Mouse (Mus musculus) lung, postnatal 36 days (tissue): ENCODE measurements at regions not wholly inside any gene's neighbourhood (a gene's known extent, or its start where the extent isn't known, plus 50 kb on each side); places are given as distances from the start of the nearest gene placed in this dataset.
A peak's percentile ranks its signal among the peaks of the same experiment; 100 is the strongest.

Source experiments
- DNase-seq: peaks from one replicate; pipeline ENCODE4 v3.0.0; 2022; ENCODE audit warnings: mixed read lengths

GRCm38 (mm10) chr7:72362690-72363089 is 56.3 kb upstream of the Mctp2 start:
- DNase-seq, result peak; percentile 78

GRCm38 (mm10) chr7:72391323-72391722 is 84.9 kb upstream of the Mctp2 start:
- DNase-seq, result peak; percentile 43

GRCm38 (mm10) chr7:72400056-72400455 is 93.6 kb upstream of the Mctp2 start:
- DNase-seq, result peak; percentile 80

GRCm38 (mm10) chr7:72406131-72406530 is 99.7 kb upstream of the Mctp2 start:
- DNase-seq, result no peak

GRCm38 (mm10) chr7:72408409-72408986 is 102.1 kb upstream of the Mctp2 start:
- peak; percentile 62 for DNase-seq

GRCm38 (mm10) chr7:72438552-72438951 is 132.1 kb upstream of the Mctp2 start:
- peak; percentile 11 for DNase-seq

- peak; percentile 6 for DNase-seq
Measured at GRCm38 (mm10) chr7:72442001-72442400, 135.6 kb upstream of the Mctp2 start.

GRCm38 (mm10) chr7:72444016-72444415 is 137.6 kb upstream of the Mctp2 start:
- DNase-seq, result no peak

- no peak for DNase-seq
Measured at GRCm38 (mm10) chr7:72444792-72445191, 138.4 kb upstream of the Mctp2 start.

GRCm38 (mm10) chr7:72446911-72447310 is 140.5 kb upstream of the Mctp2 start:
- DNase-seq, result no peak

GRCm38 (mm10) chr7:72462978-72463377 is 156.6 kb upstream of the Mctp2 start:
- DNase-seq, result no peak

GRCm38 (mm10) chr7:72464658-72465057 is 158.2 kb upstream of the Mctp2 start:
- DNase-seq, result no peak

GRCm38 (mm10) chr7:72469691-72470090 is 163.3 kb upstream of the Mctp2 start:
- no peak for DNase-seq

- DNase-seq, result no peak
Measured at GRCm38 (mm10) chr7:72474751-72475150, 168.3 kb upstream of the Mctp2 start.

- no peak for DNase-seq
Measured at GRCm38 (mm10) chr7:72478936-72479335, 172.5 kb upstream of the Mctp2 start.

- no peak for DNase-seq
Measured at GRCm38 (mm10) chr7:72481275-72481674, 174.9 kb upstream of the Mctp2 start.

- DNase-seq, result no peak
Measured at GRCm38 (mm10) chr7:72490161-72490560, 183.8 kb upstream of the Mctp2 start.

GRCm38 (mm10) chr7:72493292-72493691 is 186.9 kb upstream of the Mctp2 start:
- no peak for DNase-seq

- DNase-seq, result no peak
Measured at GRCm38 (mm10) chr7:72496933-72497631, 190.7 kb upstream of the Mctp2 start.

GRCm38 (mm10) chr7:72498562-72499230 is 192.3 kb upstream of the Mctp2 start:
- peak; percentile 42 for DNase-seq

GRCm38 (mm10) chr7:72499788-72500187 is 193.4 kb upstream of the Mctp2 start:
- DNase-seq, result no peak

GRCm38 (mm10) chr7:72500190-72500589 is 193.8 kb upstream of the Mctp2 start:
- no peak for DNase-seq

GRCm38 (mm10) chr7:72500996-72501395 is 194.6 kb upstream of the Mctp2 start:
- no peak for DNase-seq

- no peak for DNase-seq
Measured at GRCm38 (mm10) chr7:72501431-72501830, 195.0 kb upstream of the Mctp2 start.
